17 mouse cellular contexts compared by ENCODE assay signal in the genomic region with DNA sequence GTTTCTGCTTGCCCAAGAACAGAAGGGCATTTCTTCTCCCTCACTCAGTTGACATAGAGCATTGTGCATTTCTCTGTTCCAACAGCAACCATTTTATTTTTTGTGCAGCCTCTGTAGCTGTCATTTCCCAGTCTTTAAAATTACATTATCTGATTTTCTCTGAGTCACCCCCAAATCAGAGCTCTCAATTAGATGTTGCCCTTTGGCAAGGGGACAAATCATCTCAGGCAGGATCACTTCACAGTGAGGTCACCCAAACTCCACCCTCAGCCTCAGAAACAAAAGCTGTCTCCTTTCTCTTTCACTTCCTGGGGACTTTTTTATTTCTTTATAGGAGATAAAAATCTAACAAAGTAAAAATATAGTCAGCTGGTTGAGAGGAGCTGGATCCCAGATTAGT. TPM values are rescaled to one million over a fixed set of nuclear protein-coding genes. Genes with fewer than 3 reads are reported as not detected.
DNase-seq lines count a peak whose midpoint lies in the region; ATAC-seq and TF ChIP-seq lines count a peak whose summit lies in the region.
"Had no signal": no experiment of that assay in that cellular context is flagged by ENCODE, and none has a peak within 500 bp of the region (broad histone marks: within the 10 kb centered on the region; RNA-seq: fewer than 3 reads in every experiment).

No protein-coding gene starts in this region.

- TF ChIP-seq CTCF in forebrain, postnatal 0 days (IDR thresholded peaks at IDR 0.05; ENCODE audit: low read depth): no peak

- H3K36me3 ChIP-seq in heart, embryonic 10.5 days: no peaks in the 10 kb centered on the region
- H3K36me3 ChIP-seq in limb, embryonic 13.5 days: no peaks in the 10 kb centered on the region
- H3K36me3 ChIP-seq in limb, embryonic 10.5 days: 0 out of 2 replicates have a peak, but pooled peaks cover 4% of the 10 kb centered on the region
- no peaks in the 10 kb centered on the region for H3K36me3 ChIP-seq in forebrain, postnatal 0 days (ENCODE audit: insufficient read depth)
- H3K36me3 ChIP-seq: G1E; hindbrain, embryonic 13.5 days; intestine, embryonic 15.5 days had no signal

- H3K27me3 ChIP-seq in heart, embryonic 10.5 days (ENCODE audit: insufficient read depth, poor library complexity, severe bottlenecking): no peaks in the 10 kb centered on the region
- H3K27me3 ChIP-seq in limb, embryonic 13.5 days: no peaks in the 10 kb centered on the region
- H3K27me3 ChIP-seq in limb, embryonic 10.5 days (ENCODE audit: low read depth, poor library complexity, severe bottlenecking): no peaks in the 10 kb centered on the region
- no peaks in the 10 kb centered on the region for H3K27me3 ChIP-seq in forebrain, postnatal 0 days (ENCODE audit: insufficient read depth, low read length)
- H3K27me3 ChIP-seq: hindbrain, embryonic 13.5 days; intestine, embryonic 15.5 days had no signal

- no peaks in the 10 kb centered on the region for H3K9me3 ChIP-seq in heart, embryonic 10.5 days
- no peaks in the 10 kb centered on the region for H3K9me3 ChIP-seq in limb, embryonic 13.5 days
- H3K9me3 ChIP-seq in limb, embryonic 10.5 days (replicated peaks): no peaks in the 10 kb centered on the region
- H3K9me3 ChIP-seq in forebrain, postnatal 0 days (ENCODE audit: low read length): no peaks in the 10 kb centered on the region
- H3K9me3 ChIP-seq: hindbrain, embryonic 13.5 days; intestine, embryonic 15.5 days had no signal

- ATAC-seq in limb, embryonic 13.5 days (ENCODE audit: low FRiP score, low read depth): no peak
- ATAC-seq in forebrain, postnatal 0 days: no peak

- H3K9ac ChIP-seq in limb, embryonic 13.5 days: no peak overlapping the region
- H3K9ac ChIP-seq in forebrain, postnatal 0 days: no peak overlapping the region
- H3K9ac ChIP-seq: hindbrain, embryonic 13.5 days; intestine, embryonic 15.5 days had no signal

- no peak overlapping the region for H3K27ac ChIP-seq in heart, embryonic 10.5 days
- 0 out of 2 replicates have a peak overlapping the region, but pooled peaks have one; percentile 22 for H3K27ac ChIP-seq in limb, embryonic 13.5 days
- H3K27ac ChIP-seq in limb, embryonic 10.5 days: no peak overlapping the region
- H3K27ac ChIP-seq in forebrain, postnatal 0 days (ENCODE audit: low read depth, low read length): no peak overlapping the region
- H3K27ac ChIP-seq: hindbrain, embryonic 13.5 days; intestine, embryonic 15.5 days had no signal

- H3K4me1 ChIP-seq in heart, embryonic 10.5 days: peaks cover 25% of the 10 kb centered on the region
- H3K4me1 ChIP-seq in limb, embryonic 13.5 days: peaks cover 40% of the 10 kb centered on the region
- peaks cover 33% of the 10 kb centered on the region for H3K4me1 ChIP-seq in limb, embryonic 10.5 days
- no peaks in the 10 kb centered on the region for H3K4me1 ChIP-seq in forebrain, postnatal 0 days (ENCODE audit: insufficient read depth)
- H3K4me1 ChIP-seq: hindbrain, embryonic 13.5 days had no signal

- no peak overlapping the region for H3K4me3 ChIP-seq in heart, embryonic 10.5 days
- H3K4me3 ChIP-seq in limb, embryonic 13.5 days: no peak overlapping the region
- no peak overlapping the region for H3K4me3 ChIP-seq in limb, embryonic 10.5 days
- no peak overlapping the region for H3K4me3 ChIP-seq in forebrain, postnatal 0 days (ENCODE audit: low read depth, low read length)
- H3K4me3 ChIP-seq: hindbrain, embryonic 13.5 days; intestine, embryonic 15.5 days had no signal

- no peak overlapping the region for H3K4me2 ChIP-seq in limb, embryonic 13.5 days (replicated peaks)
- no peak overlapping the region for H3K4me2 ChIP-seq in forebrain, postnatal 0 days (ENCODE audit: low read depth)
- H3K4me2 ChIP-seq: hindbrain, embryonic 13.5 days; intestine, embryonic 15.5 days had no signal

- DNase-seq in heart, adult 11 months: peak; percentile 79
- DNase-seq in heart, embryonic 10.5 days (ENCODE audit: low spot score): no peak
- DNase-seq in limb, embryonic 10.5 days (ENCODE audit: low spot score): no peak
- DNase-seq in NIH3T3 (ENCODE audit: low read depth): peak; percentile 57
- peak; percentile 61 for DNase-seq in lung, postnatal 36 days
- DNase-seq in forebrain, postnatal 0 days: no peak
- DNase-seq: cerebellum, adult 11 months; cerebellum, postnatal 25 days; heart, postnatal 10 days; kidney, postnatal 36 days; layer of hippocampus, adult 9-11 months; midbrain, embryonic 14.5 days; spleen, adult 18-20 months had no signal

RNA-seq across cellular contexts. Expression of gene Arhgap28, which starts 27.9 kb away (rescaled TPM):
- polyA plus RNA-seq in heart, embryonic 10.5 days (2016; fragmentation: Nextera tagmentation; extraction: Ambion mirVana): 23.0 and 38.1 TPM in 2 replicates
- 61.5 and 66.1 TPM in 2 replicates for polyA plus RNA-seq in limb, embryonic 13.5 days (2015; fragmentation: Nextera tagmentation; extraction: Ambion mirVana)
- polyA plus RNA-seq in limb, embryonic 10.5 days (2016; fragmentation: Nextera tagmentation; extraction: Ambion mirVana): 52.8 and 58.2 TPM in 2 replicates
- total RNA-seq in forebrain, postnatal 0 days (2014; rRNA removed): 8.6 and 8.7 TPM in 2 replicates
- polyA plus RNA-seq in forebrain, postnatal 0 days (2015; fragmentation: Nextera tagmentation; extraction: Ambion mirVana): 3.6 and 4.2 TPM in 2 replicates
- polyA plus RNA-seq: G1E had no signal

Comparison
In these comparisons a context has a peak if more than half of its experiments do, and no peak if none do; other contexts are left out.
1. DNase-seq: peak in heart, adult 11 months (single experiment), NIH3T3 (single experiment) and lung, postnatal 36 days (single experiment); none in heart, embryonic 10.5 days (single experiment), limb, embryonic 10.5 days (single experiment) and forebrain, postnatal 0 days (single experiment).